ENCODE assay signal across 21 mouse cellular contexts in the genomic region with DNA sequence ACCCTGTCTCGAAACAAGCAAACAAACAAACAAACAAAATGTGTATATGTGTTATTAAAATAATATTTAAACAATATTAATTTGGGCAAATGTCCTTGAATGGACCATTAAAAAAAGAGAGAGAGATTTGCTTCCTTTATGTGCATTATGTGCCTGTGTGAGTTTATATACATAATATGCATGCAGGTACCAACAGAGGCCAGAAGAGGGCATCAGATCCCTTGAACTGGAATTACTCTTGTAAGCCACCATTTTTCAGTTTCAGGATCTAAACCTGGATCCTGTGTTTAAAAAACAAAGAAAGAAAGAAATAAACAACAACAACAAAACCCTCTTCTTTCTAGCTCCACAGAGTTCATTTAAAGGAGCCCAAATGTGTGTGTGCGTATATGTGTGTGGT.
DNase-seq lines count a peak whose midpoint lies in the region; ATAC-seq and TF ChIP-seq lines count a peak whose summit lies in the region.
"Had no signal": no experiment of that assay in that cellular context is flagged by ENCODE, and none has a peak within 500 bp of the region (broad histone marks: within the 10 kb centered on the region; RNA-seq: fewer than 3 reads in every experiment).

No protein-coding gene starts in this region.

- no peak for ATAC-seq in midbrain, postnatal 0 days (ENCODE audit: low FRiP score)
- no peak for ATAC-seq in midbrain, embryonic 13.5 days
- ATAC-seq in Patski = no peak
- no peak for ATAC-seq in stomach, postnatal 0 days (ENCODE audit: low FRiP score, low TSS enrichment)
- ATAC-seq: activated CD4-positive, CD25-positive, alpha-beta regulatory T cell, adult 4 months; inflammation-experienced regulatory T-cells, adult 6 months had no signal

- intact Hi-C loops in left cerebral cortex, postnatal 4 days (cut with DNase I) = no loop called here

- H3K9ac ChIP-seq in midbrain, postnatal 0 days (replicated peaks; ENCODE audit: low read length, poor library complexity, severe bottlenecking) = no peak overlapping the region
- no peak overlapping the region for H3K9ac ChIP-seq in midbrain, embryonic 13.5 days (replicated peaks)
- no peak overlapping the region for H3K9ac ChIP-seq in stomach, postnatal 0 days (ENCODE audit: low read length)
- H3K9ac ChIP-seq: embryonic facial prominence, embryonic 12.5 days; heart, embryonic 13.5 days; limb, embryonic 13.5 days had no signal

- H3K4me2 ChIP-seq in midbrain, postnatal 0 days (ENCODE audit: low read depth, low read length, poor library complexity, severe bottlenecking) = no peak overlapping the region
- no peak overlapping the region for H3K4me2 ChIP-seq in midbrain, embryonic 13.5 days (replicated peaks)
- no peak overlapping the region for H3K4me2 ChIP-seq in stomach, postnatal 0 days (replicated peaks; ENCODE audit: low read depth)
- H3K4me2 ChIP-seq: embryonic facial prominence, embryonic 12.5 days; heart, embryonic 13.5 days; limb, embryonic 13.5 days had no signal

- no peak for TF ChIP-seq EP300 in stomach, postnatal 0 days (optimal IDR thresholded peaks at IDR 0.05)

- H3K27ac ChIP-seq in kidney, adult 2 months (ENCODE audit: insufficient read depth, low read depth, low read length) = peak overlapping the region; percentile 68; the same call in 1 of the 2 replicates
- H3K27ac ChIP-seq in midbrain, postnatal 0 days (ENCODE audit: low read depth, low read length) = no peak overlapping the region
- H3K27ac ChIP-seq in midbrain, embryonic 13.5 days = no peak overlapping the region
- no peak overlapping the region for H3K27ac ChIP-seq in stomach, postnatal 0 days (replicated peaks)
- H3K27ac ChIP-seq: embryonic facial prominence, embryonic 12.5 days; heart, embryonic 13.5 days; limb, embryonic 13.5 days; midbrain, embryonic 10.5 days had no signal

- peaks cover 12% of the 10 kb centered on the region for H3K36me3 ChIP-seq in kidney, adult 2 months (ENCODE audit: control insufficient read depth, insufficient read depth, low read length)
- H3K36me3 ChIP-seq in midbrain, postnatal 0 days (ENCODE audit: insufficient read depth, low read length) = no peaks in the 10 kb centered on the region
- peaks cover 5% of the 10 kb centered on the region; the same call in 1 of the 2 replicates for H3K36me3 ChIP-seq in midbrain, embryonic 13.5 days
- H3K36me3 ChIP-seq in stomach, postnatal 0 days (ENCODE audit: control insufficient read depth, insufficient read depth, low read length) = peaks cover 3% of the 10 kb centered on the region; the same call in 1 of the 2 replicates
- H3K36me3 ChIP-seq: embryonic facial prominence, embryonic 12.5 days had no signal

- 99% methylated on average over 2 of the region's 2 CpGs for WGBS in kidney, adult 2 months
- 93% methylated on average over 2 of the region's 2 CpGs for WGBS in midbrain, postnatal 0 days
- WGBS in midbrain, embryonic 13.5 days = 97% methylated on average over 2 of the region's 2 CpGs
- 96% methylated on average over 2 of the region's 2 CpGs for WGBS in stomach, postnatal 0 days

- no peaks in the 10 kb centered on the region for H3K9me3 ChIP-seq in midbrain, postnatal 0 days (ENCODE audit: low read length)
- H3K9me3 ChIP-seq in midbrain, embryonic 13.5 days = no peaks in the 10 kb centered on the region
- H3K9me3 ChIP-seq in stomach, postnatal 0 days (ENCODE audit: control insufficient read depth, low read length) = no peaks in the 10 kb centered on the region
- H3K9me3 ChIP-seq: embryonic facial prominence, embryonic 12.5 days; G1E; limb, embryonic 13.5 days; midbrain, embryonic 10.5 days had no signal

- DNase-seq in kidney, adult 2 months = no peak
- DNase-seq in kidney, adult 11 months = no peak
- DNase-seq in midbrain, postnatal 0 days (ENCODE audit: low spot score) = no peak
- no peak for DNase-seq in Patski (ENCODE audit: low read depth, low spot score)
- no peak for DNase-seq in stomach, postnatal 0 days (ENCODE audit: low spot score)
- DNase-seq in testis, postnatal 14 days (ENCODE audit: low spot score) = no peak
- DNase-seq in left cerebral cortex, postnatal 4 days = no peak
- DNase-seq: adrenal gland, postnatal 25 days; cerebellum, postnatal 25 days; gastrocnemius, postnatal 25 days; heart, postnatal 4 days; kidney, postnatal 25 days; thymus, postnatal 36 days had no signal

- no peaks in the 10 kb centered on the region for H3K27me3 ChIP-seq in kidney, adult 2 months (replicated peaks; ENCODE audit: control insufficient read depth, insufficient read depth, low read length)
- no peaks in the 10 kb centered on the region for H3K27me3 ChIP-seq in midbrain, postnatal 0 days (ENCODE audit: insufficient read depth, low read length)
- H3K27me3 ChIP-seq in midbrain, embryonic 13.5 days = no peaks in the 10 kb centered on the region
- H3K27me3 ChIP-seq in Patski = no peaks in the 10 kb centered on the region
- no peaks in the 10 kb centered on the region for H3K27me3 ChIP-seq in stomach, postnatal 0 days (ENCODE audit: control insufficient read depth, insufficient read depth, low read length)
- H3K27me3 ChIP-seq: embryonic facial prominence, embryonic 12.5 days; heart, embryonic 13.5 days; limb, embryonic 13.5 days had no signal

- H3K4me3 ChIP-seq in kidney, adult 2 months (ENCODE audit: insufficient read depth, low read depth, low read length) = no peak overlapping the region
- H3K4me3 ChIP-seq in midbrain, postnatal 0 days (ENCODE audit: low read depth, low read length) = no peak overlapping the region
- H3K4me3 ChIP-seq in midbrain, embryonic 13.5 days (replicated peaks) = no peak overlapping the region
- H3K4me3 ChIP-seq in stomach, postnatal 0 days (ENCODE audit: low read depth, low read length) = no peak overlapping the region
- H3K4me3 ChIP-seq: embryonic facial prominence, embryonic 12.5 days; heart, embryonic 13.5 days; limb, embryonic 13.5 days; midbrain, embryonic 10.5 days had no signal

- no peak for TF ChIP-seq POLR2A in kidney, adult 2 months (IDR thresholded peaks at IDR 0.05; ENCODE audit: low read depth, low read length)

- TF ChIP-seq CTCF in kidney, adult 2 months (conservative IDR thresholded peaks at IDR 0.05; ENCODE audit: insufficient read depth, insufficient read length, low read depth, low read length) = no peak
- TF ChIP-seq CTCF in midbrain, postnatal 0 days (IDR thresholded peaks at IDR 0.05) = peak; percentile 53
- TF ChIP-seq CTCF in Patski (IDR thresholded peaks at IDR 0.05) = peak; percentile 34
- peak; percentile 51 for TF ChIP-seq CTCF in stomach, postnatal 0 days (IDR thresholded peaks at IDR 0.05; ENCODE audit: low read depth)

- H3K4me1 ChIP-seq in kidney, adult 2 months (ENCODE audit: control insufficient read depth, insufficient read depth, low read length) = peaks cover 31% of the 10 kb centered on the region
- 0 out of 2 replicates have a peak, but pooled peaks cover 4% of the 10 kb centered on the region for H3K4me1 ChIP-seq in midbrain, postnatal 0 days (ENCODE audit: insufficient read depth, low read length)
- H3K4me1 ChIP-seq in midbrain, embryonic 13.5 days (replicated peaks) = 0 out of 2 replicates have a peak, but pooled peaks cover 2% of the 10 kb centered on the region
- no peaks in the 10 kb centered on the region for H3K4me1 ChIP-seq in stomach, postnatal 0 days (replicated peaks; ENCODE audit: control insufficient read depth, insufficient read depth)
- H3K4me1 ChIP-seq: embryonic facial prominence, embryonic 12.5 days had no signal

- in situ Hi-C loops in Patski (cut with MboI; ENCODE audit: low pct_unique_long_range_greater_than_20kb) = no loop called here

- POLR2A ChIA-PET in Patski (lab: Charles Lee) = no interaction called here

- CTCF ChIA-PET in Patski (lab: Charles Lee) = interaction anchor here (1.2 kb wide), 1 partner anchor 221 kb away, joined by 3 read pairs; no protein-coding TSS in a partner anchor
